Comparison of ENCODE assay signal across 13 mouse cellular contexts in the genomic region with DNA sequence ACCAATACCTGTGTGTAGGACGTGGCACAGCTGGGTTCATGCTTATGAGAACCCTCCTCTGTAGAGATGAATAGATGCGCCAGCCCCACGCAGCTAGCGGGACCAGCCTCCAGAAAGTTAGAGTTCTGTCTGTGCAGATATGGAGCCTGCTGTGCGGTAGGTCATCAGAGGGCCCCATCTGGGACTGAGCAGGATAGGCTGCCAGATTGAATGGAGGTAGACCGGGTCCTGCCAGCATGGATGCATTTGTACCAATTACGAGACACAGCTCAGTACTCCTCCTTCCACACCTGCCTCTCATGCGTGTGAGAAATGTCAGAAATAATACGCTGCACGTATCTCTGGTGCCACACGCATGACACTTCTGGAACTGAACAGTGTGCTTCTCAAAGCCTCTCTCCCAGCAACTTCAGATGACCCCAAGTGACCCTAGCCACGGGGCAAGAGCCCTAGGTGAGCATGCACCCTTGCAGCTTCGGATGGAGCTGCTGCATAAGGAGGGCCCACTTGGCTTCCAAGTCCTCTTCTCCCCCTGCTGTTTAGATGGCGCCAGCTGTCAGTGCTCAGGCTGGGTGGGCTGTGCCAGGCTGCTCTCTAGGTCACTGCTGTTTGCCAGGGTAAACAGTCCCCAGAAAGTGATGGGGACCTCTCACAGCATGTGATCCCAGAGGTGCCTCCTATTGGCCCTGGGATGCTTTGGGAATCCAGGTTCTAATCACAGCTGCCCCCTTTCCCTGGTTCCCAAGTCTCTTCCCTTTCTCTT. TPM values are rescaled to one million over a fixed set of nuclear protein-coding genes. Genes with fewer than 3 reads are reported as not detected.
DNase-seq lines count a peak whose midpoint lies in the region; ATAC-seq and TF ChIP-seq lines count a peak whose summit lies in the region.
"Had no signal": no experiment of that assay in that cellular context is flagged by ENCODE, and none has a peak within 500 bp of the region (broad histone marks: within the 10 kb centered on the region; RNA-seq: fewer than 3 reads in every experiment).

No protein-coding gene starts in this region.

- H3K4me1 ChIP-seq in kidney, embryonic 15.5 days: peaks cover 82% of the 10 kb centered on the region
- H3K4me1 ChIP-seq in kidney, adult 2 months (ENCODE audit: control insufficient read depth, insufficient read depth, low read length): no peaks in the 10 kb centered on the region
- H3K4me1 ChIP-seq in embryonic facial prominence, embryonic 10.5 days: peaks cover 43% of the 10 kb centered on the region
- peaks cover 20% of the 10 kb centered on the region; the same call in 1 of the 2 replicates for H3K4me1 ChIP-seq in forebrain, postnatal 0 days (ENCODE audit: insufficient read depth)
- peaks cover 22% of the 10 kb centered on the region for H3K4me1 ChIP-seq in midbrain, embryonic 11.5 days (ENCODE audit: control insufficient read depth, insufficient read depth, low read length)

- H3K9me3 ChIP-seq in kidney, embryonic 15.5 days (replicated peaks): no peaks in the 10 kb centered on the region
- H3K9me3 ChIP-seq in embryonic facial prominence, embryonic 10.5 days: no peaks in the 10 kb centered on the region
- no peaks in the 10 kb centered on the region for H3K9me3 ChIP-seq in forebrain, postnatal 0 days (ENCODE audit: low read length)
- no peaks in the 10 kb centered on the region for H3K9me3 ChIP-seq in midbrain, embryonic 11.5 days (ENCODE audit: control insufficient read depth, low read length)
- H3K9me3 ChIP-seq: heart, embryonic 12.5 days; liver, embryonic 12.5 days had no signal

- ATAC-seq in kidney, embryonic 15.5 days (replicated peaks; ENCODE audit: low FRiP score): peak; percentile 70
- peak; percentile 21; the same call in 1 of the 2 replicates for ATAC-seq in forebrain, postnatal 0 days
- ATAC-seq in midbrain, embryonic 11.5 days (ENCODE audit: low FRiP score): 0 out of 2 replicates have a peak, but pooled peaks have one; percentile 27
- ATAC-seq: liver, embryonic 12.5 days had no signal

- peak overlapping the region; percentile 89 for H3K27ac ChIP-seq in kidney, embryonic 15.5 days
- no peak overlapping the region for H3K27ac ChIP-seq in kidney, adult 2 months (ENCODE audit: insufficient read depth, low read depth, low read length)
- H3K27ac ChIP-seq in embryonic facial prominence, embryonic 10.5 days (replicated peaks): peak overlapping the region; percentile 7; the same call in 1 of the 2 replicates
- H3K27ac ChIP-seq in forebrain, postnatal 0 days (ENCODE audit: low read depth, low read length): no peak overlapping the region
- no peak overlapping the region for H3K27ac ChIP-seq in midbrain, embryonic 11.5 days (ENCODE audit: low read depth, low read length)
- H3K27ac ChIP-seq: liver, embryonic 12.5 days had no signal

- TF ChIP-seq POLR2A in kidney, adult 2 months (IDR thresholded peaks at IDR 0.05; ENCODE audit: low read depth, low read length): no peak

- no peaks in the 10 kb centered on the region for H3K27me3 ChIP-seq in kidney, embryonic 15.5 days
- H3K27me3 ChIP-seq in kidney, adult 2 months (replicated peaks; ENCODE audit: control insufficient read depth, insufficient read depth, low read length): no peaks in the 10 kb centered on the region
- H3K27me3 ChIP-seq in embryonic facial prominence, embryonic 10.5 days (replicated peaks; ENCODE audit: low read depth, poor library complexity, severe bottlenecking): no peaks in the 10 kb centered on the region; the same call in 1 of the 2 replicates
- H3K27me3 ChIP-seq in forebrain, postnatal 0 days (ENCODE audit: insufficient read depth, low read length): no peaks in the 10 kb centered on the region
- no peaks in the 10 kb centered on the region for H3K27me3 ChIP-seq in midbrain, embryonic 11.5 days (ENCODE audit: control insufficient read depth, insufficient read depth, low read length)
- H3K27me3 ChIP-seq: heart, embryonic 12.5 days had no signal

- no peak for DNase-seq in kidney, adult 2 months
- no peak for DNase-seq in embryonic facial prominence, embryonic 10.5 days (ENCODE audit: low spot score)
- peak; percentile 30 for DNase-seq in forebrain, postnatal 0 days
- DNase-seq in midbrain, embryonic 11.5 days (ENCODE audit: low spot score, missing footprints): no peak
- DNase-seq in spleen, postnatal 14 days (ENCODE audit: low spot score in 2 of 2): no peak
- no peak for DNase-seq in embryo, embryonic 9.5 days (ENCODE audit: extremely low spot score)
- DNase-seq in thymus, postnatal 14 days: no peak
- DNase-seq: adrenal gland, postnatal 10 days; layer of hippocampus, postnatal 36 days; thymus, postnatal 36 days had no signal

- TF ChIP-seq CTCF in kidney, adult 2 months (conservative IDR thresholded peaks at IDR 0.05; ENCODE audit: insufficient read depth, insufficient read length, low read depth, low read length): no peak
- TF ChIP-seq CTCF in forebrain, postnatal 0 days (IDR thresholded peaks at IDR 0.05; ENCODE audit: low read depth): no peak; the same call in 1 of the 2 replicates

- no peak overlapping the region for H3K4me2 ChIP-seq in kidney, embryonic 15.5 days
- no peak overlapping the region for H3K4me2 ChIP-seq in forebrain, postnatal 0 days (ENCODE audit: low read depth)
- no peak overlapping the region for H3K4me2 ChIP-seq in midbrain, embryonic 11.5 days
- H3K4me2 ChIP-seq: heart, embryonic 12.5 days; liver, embryonic 12.5 days had no signal

- no peak overlapping the region for H3K9ac ChIP-seq in kidney, embryonic 15.5 days
- no peak overlapping the region for H3K9ac ChIP-seq in forebrain, postnatal 0 days
- H3K9ac ChIP-seq in midbrain, embryonic 11.5 days (ENCODE audit: low read length): no peak overlapping the region
- H3K9ac ChIP-seq: liver, embryonic 12.5 days had no signal

- no peak overlapping the region for H3K4me3 ChIP-seq in kidney, embryonic 15.5 days (replicated peaks)
- no peak overlapping the region for H3K4me3 ChIP-seq in kidney, adult 2 months (ENCODE audit: insufficient read depth, low read depth, low read length)
- H3K4me3 ChIP-seq in embryonic facial prominence, embryonic 10.5 days: no peak overlapping the region
- no peak overlapping the region for H3K4me3 ChIP-seq in forebrain, postnatal 0 days (ENCODE audit: low read depth, low read length)
- no peak overlapping the region for H3K4me3 ChIP-seq in midbrain, embryonic 11.5 days (ENCODE audit: low read depth, low read length)
- H3K4me3 ChIP-seq: heart, embryonic 12.5 days; liver, embryonic 12.5 days had no signal

- WGBS in kidney, embryonic 15.5 days: 67% methylated on average over 14 of the region's 14 CpGs
- 83% methylated on average over 14 of the region's 14 CpGs for WGBS in kidney, adult 2 months
- WGBS in embryonic facial prominence, embryonic 10.5 days: 79% methylated on average over 14 of the region's 14 CpGs
- 56% methylated on average over 14 of the region's 14 CpGs for WGBS in forebrain, postnatal 0 days
- WGBS in midbrain, embryonic 11.5 days: 68% methylated on average over 14 of the region's 14 CpGs

- H3K36me3 ChIP-seq in kidney, embryonic 15.5 days: peaks cover 27% of the 10 kb centered on the region; the same call in 1 of the 2 replicates
- no peaks in the 10 kb centered on the region for H3K36me3 ChIP-seq in kidney, adult 2 months (ENCODE audit: control insufficient read depth, insufficient read depth, low read length)
- H3K36me3 ChIP-seq in embryonic facial prominence, embryonic 10.5 days (replicated peaks): peaks cover 63% of the 10 kb centered on the region
- no peaks in the 10 kb centered on the region for H3K36me3 ChIP-seq in forebrain, postnatal 0 days (ENCODE audit: insufficient read depth)
- H3K36me3 ChIP-seq in midbrain, embryonic 11.5 days (ENCODE audit: control insufficient read depth, insufficient read depth, low read length): no peaks in the 10 kb centered on the region
- H3K36me3 ChIP-seq: heart, embryonic 12.5 days; liver, embryonic 12.5 days had no signal

RNA-seq across cellular contexts. Expression of gene Snx20, which starts 57.3 kb away (rescaled TPM):
- 1.7 and 2.3 TPM in 2 replicates for polyA plus RNA-seq in kidney, embryonic 15.5 days (2015; fragmentation: Nextera tagmentation; extraction: Ambion mirVana)
- 1.8 and 2.0 TPM in 2 replicates for polyA plus RNA-seq in kidney, adult 2 months (2012; rRNA removed)
- 0.65 and 0.73 TPM in 2 replicates for polyA plus RNA-seq in embryonic facial prominence, embryonic 10.5 days (2016; fragmentation: Nextera tagmentation; extraction: Ambion mirVana)
- total RNA-seq in forebrain, postnatal 0 days (2014; rRNA removed): 1.5 and 1.6 TPM in 2 replicates
- polyA plus RNA-seq in forebrain, postnatal 0 days (2015; fragmentation: Nextera tagmentation; extraction: Ambion mirVana): 1.9 and 2.0 TPM in 2 replicates
- 0.74 and 1.4 TPM in 2 replicates for polyA plus RNA-seq in midbrain, embryonic 11.5 days (2014; fragmentation: Nextera tagmentation; extraction: Ambion mirVana)

RNA-seq across cellular contexts. Expression of gene Nkd1, which starts 57.4 kb away (rescaled TPM):
- polyA plus RNA-seq in kidney, embryonic 15.5 days (2015; fragmentation: Nextera tagmentation; extraction: Ambion mirVana): 60.0 and 68.1 TPM in 2 replicates
- 8.6 and 9.6 TPM in 2 replicates for polyA plus RNA-seq in kidney, adult 2 months (2012; rRNA removed)
- 43.5 and 49.7 TPM in 2 replicates for polyA plus RNA-seq in embryonic facial prominence, embryonic 10.5 days (2016; fragmentation: Nextera tagmentation; extraction: Ambion mirVana)
- total RNA-seq in forebrain, postnatal 0 days (2014; rRNA removed): 18.8 and 22.8 TPM in 2 replicates
- 30.5 and 33.6 TPM in 2 replicates for polyA plus RNA-seq in forebrain, postnatal 0 days (2015; fragmentation: Nextera tagmentation; extraction: Ambion mirVana)
- 50.5 and 61.1 TPM in 2 replicates for polyA plus RNA-seq in midbrain, embryonic 11.5 days (2014; fragmentation: Nextera tagmentation; extraction: Ambion mirVana)

Comparison
In these comparisons a context has a peak if more than half of its experiments do, and no peak if none do; other contexts are left out.
1. H3K27ac ChIP-seq: peak in kidney, embryonic 15.5 days (single experiment) and embryonic facial prominence, embryonic 10.5 days (single experiment); none in kidney, adult 2 months (single experiment), forebrain, postnatal 0 days (single experiment) and midbrain, embryonic 11.5 days (single experiment).
2. Peak in every context shown above with its lines, with median percentiles within 50 percentile points of each other: ATAC-seq.